Mouse (Mus musculus) liver, embryonic 14.5 days (tissue): Measurements from ENCODE around the gene Grb7. TPM values are rescaled to one million over a fixed set of nuclear protein-coding genes. Genes with fewer than 3 reads are reported as not detected.

ENCODE experiments used
- ATAC-seq: fragments of 200-750 bp; cut with Nextera tagmentation; 2 replicates; pipeline ENCODE4 v1.8.0; 2017; ENCODE audit warnings: moderate number of reproducible peaks, mild to moderate bottlenecking, moderate library complexity; ENCODE audit not compliant: insufficient read depth
- DNase-seq, 3 experiments: peaks; one replicate each; pipeline ENCODE4 v3.0.0-alpha.2; 2012 to 2013; ENCODE audit warnings: low read depth in 3 of 3, low spot score in 3 of 3
- H3K27ac ChIP-seq: fragments of 300-500 bp; sonication (generic); 2 replicates; pipeline ENCODE4 v1.5.1; 2014; ENCODE audit warnings: moderate library complexity, mild to moderate bottlenecking, control low read depth, inconsistent platforms
- H3K27me3 ChIP-seq: fragments of 300-500 bp; sonication (generic); 2 replicates; pipeline ENCODE4 v1.6.1; 2014; ENCODE audit warnings: mild to moderate bottlenecking, low read length, moderate library complexity; ENCODE audit not compliant: control insufficient read depth, insufficient read depth
- H3K36me3 ChIP-seq: fragments of 300-500 bp; sonication (generic); replicated peaks from 2 replicates; pipeline ENCODE4 v1.6.1; 2014; ENCODE audit warnings: low read depth; ENCODE audit not compliant: control insufficient read depth, insufficient read depth
- H3K4me1 ChIP-seq, 2 experiments: fragments of 200-500 bp in 1 of 2; fragments of 300-500 bp in 1 of 2; sonication (generic) in 1 of 2; replicated peaks; 2 replicates each; pipeline ENCODE4 v1.6.1; 2012 to 2014; ENCODE audit warnings: antibody characterized with exemption in 1 of 2, inconsistent platforms in 1 of 2, low read length in 1 of 2; ENCODE audit not compliant: control insufficient read depth in 2 of 2, insufficient read depth in 2 of 2
- H3K4me2 ChIP-seq: fragments of 300-500 bp; sonication (generic); 2 replicates; pipeline ENCODE4 v1.6.1; 2014; ENCODE audit warnings: low read depth, mild to moderate bottlenecking, control low read depth, moderate library complexity
- H3K4me3 ChIP-seq, 2 experiments: fragments of 200-500 bp in 1 of 2; fragments of 300-500 bp in 1 of 2; sonication (generic) in 1 of 2; 2 replicates each; pipeline ENCODE4 v1.5.1; 2012 to 2014; ENCODE audit warnings: low read depth in 2 of 2, low read length in 2 of 2, mild to moderate bottlenecking in 2 of 2, control low read depth in 1 of 2, inconsistent platforms in 1 of 2, moderate library complexity in 1 of 2; ENCODE audit not compliant: insufficient read depth in 1 of 2
- H3K9ac ChIP-seq: fragments of 300-500 bp; sonication (generic); replicated peaks from 2 replicates; pipeline ENCODE4 v1.6.1; 2014; ENCODE audit warnings: mild to moderate bottlenecking, control low read depth, moderate library complexity
- H3K9me3 ChIP-seq: fragments of 300-500 bp; sonication (generic); 2 replicates; pipeline ENCODE4 v1.6.1; 2016; ENCODE audit warnings: low read length, mixed read lengths; ENCODE audit not compliant: control insufficient read depth
- CTCF ChIP-seq: IDR thresholded peaks from 2 replicates; pipeline ENCODE4 v1.5.1; 2016; ENCODE audit warnings: antibody characterized with exemption, low read depth, control low read depth
- EP300 ChIP-seq: IDR thresholded peaks from 2 replicates; pipeline ENCODE4 v1.6.1; 2016; ENCODE audit warnings: antibody characterized with exemption, low read depth
- WGBS: fragments of 180-500 bp; shearing (Covaris S2); extraction: QIAGEN DNeasy Blood & Tissue Kit; methylation state at CpG from one replicate; pipeline ENCODE4 v1.1.7; 2014; ENCODE audit not compliant: insufficient replicate concordance; 5-methylcytosine and 5-hydroxymethylcytosine counted together
- polyA plus RNA-seq, 2 experiments: library from polyadenylated mRNA; depleted of rRNA in 1 of 2; stranded (reverse) in 1 of 2; unstranded in 1 of 2; fragments of >200 nt; fragmentation: Nextera tagmentation in 1 of 2; extraction: Ambion mirVana in 1 of 2; gene quantifications; 2 replicates each; pipeline versions ENCODE4 v1.2.1 to v1.2.3; 2012 to 2014

The Grb7 gene
- polyA plus RNA-seq, 2 experiments: 14.1 to 15.7 TPM

DNA sequence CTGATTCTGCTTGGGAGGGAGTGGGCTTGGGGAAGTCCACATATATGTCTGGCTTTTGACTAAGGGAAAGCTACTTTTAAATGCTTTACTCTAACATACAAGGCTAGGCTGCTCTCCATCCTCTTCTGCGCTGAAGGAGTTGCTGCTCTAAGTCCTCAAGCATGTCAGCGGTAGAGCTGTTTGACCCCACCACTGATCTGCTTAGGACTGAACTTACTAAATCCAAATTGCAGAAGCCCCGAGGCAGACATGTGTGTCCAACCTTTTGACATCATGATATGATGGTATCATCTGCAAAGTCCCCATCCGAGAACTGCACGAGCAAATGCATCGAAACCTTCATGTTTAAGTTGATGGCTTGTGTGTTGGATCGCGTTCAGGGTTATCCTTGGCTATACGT lies 13.7 kb downstream of the Grb7 start:
- no peak for ATAC-seq
- H3K27ac ChIP-seq: no peak overlapping the region
- no peaks in the 10 kb centered on the region for H3K36me3 ChIP-seq
- no peak overlapping the region for H3K9ac ChIP-seq
- DNase-seq: no peak
- TF ChIP-seq CTCF (no peak), EP300 (no peak)
- WGBS: 68% methylated on average over 9 of the region's 9 CpGs
- H3K27me3 ChIP-seq: peaks cover 33% of the 10 kb centered on the region
- no peaks in the 10 kb centered on the region for H3K9me3 ChIP-seq
- no peak overlapping the region for H3K4me3 ChIP-seq
- H3K4me2 ChIP-seq: no peak overlapping the region
- peaks cover 0 to 5% of the 10 kb centered on the region in 2 experiments; a peak in 1 of 4 replicates for H3K4me1 ChIP-seq

GRCm38 (mm10) chr11:98461109-98461720 lies 15.0 kb downstream of the Grb7 start:
- WGBS: 34% methylated on average over 6 of the region's 6 CpGs
- no peak overlapping the region for H3K27ac ChIP-seq
- H3K27me3 ChIP-seq: peaks cover 33% of the 10 kb centered on the region
- H3K4me3 ChIP-seq: no peak overlapping the region
- TF ChIP-seq CTCF (no peak), EP300 (no peak)
- H3K9ac ChIP-seq: no peak overlapping the region
- peaks cover 0 to 5% of the 10 kb centered on the region in 2 experiments; a peak in 1 of 4 replicates for H3K4me1 ChIP-seq
- no peaks in the 10 kb centered on the region for H3K36me3 ChIP-seq
- H3K9me3 ChIP-seq: no peaks in the 10 kb centered on the region
- ATAC-seq: no peak
- DNase-seq: no peak
- H3K4me2 ChIP-seq: no peak overlapping the region

DNA sequence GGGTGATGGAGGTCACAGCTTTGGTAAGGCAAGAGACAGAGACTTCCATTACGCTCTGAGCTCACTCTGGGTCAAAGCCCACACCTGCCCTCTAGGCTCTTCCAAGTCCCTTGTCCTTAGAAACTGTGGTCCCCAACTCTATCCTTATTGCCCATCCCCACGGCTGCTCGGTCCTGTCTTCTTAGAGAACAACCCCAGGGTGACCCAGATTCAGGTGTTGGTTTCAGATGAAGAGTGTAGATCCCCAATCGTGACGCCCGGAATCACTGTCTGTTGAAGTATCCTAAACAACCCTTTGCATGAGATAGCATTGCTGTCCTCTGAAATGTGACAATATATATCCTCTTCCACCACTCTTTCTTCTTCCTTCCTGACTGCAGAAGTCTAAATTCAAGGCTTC lies 16.1 kb downstream of the Grb7 start:
- whole genome bisulfite sequencing: 73% methylated on average over 6 of the region's 6 CpGs
- 0 out of 4 replicates have a peak, but pooled peaks cover 0 to 5% of the 10 kb centered on the region in 2 experiments for H3K4me1 ChIP-seq
- no peak overlapping the region for H3K4me2 ChIP-seq
- DNase-seq (no peak), ATAC-seq (no peak)
- H3K27me3 ChIP-seq: peaks cover 30% of the 10 kb centered on the region
- no peak overlapping the region for H3K9ac ChIP-seq
- H3K4me3 ChIP-seq: no peak overlapping the region
- no peaks in the 10 kb centered on the region for H3K36me3 ChIP-seq
- no peaks in the 10 kb centered on the region for H3K9me3 ChIP-seq
- H3K27ac ChIP-seq: no peak overlapping the region
- TF ChIP-seq CTCF (no peak), EP300 (no peak)

- no peak for TF ChIP-seq EP300
- no peak for TF ChIP-seq CTCF
- Histone ChIP-seq H3K27ac (no peak overlapping the region), H3K27me3 (peaks cover 15% of the 10 kb centered on the region), H3K9me3 (no peaks in the 10 kb centered on the region), H3K36me3 (no peaks in the 10 kb centered on the region), H3K9ac (no peak overlapping the region), H3K4me2 (no peak overlapping the region), H3K4me1 (no peaks in the 10 kb centered on the region), H3K4me3 (no peak overlapping the region)
- 59% methylated on average over 9 of the region's 9 CpGs for WGBS
- DNase-seq (no peak), ATAC-seq (no peak)
Measured at GRCm38 (mm10) chr11:98463911-98464310, 17.7 kb downstream of the Grb7 start.

GRCm38 (mm10) chr11:98464516-98464915 lies 18.3 kb downstream of the Grb7 start:
- Histone ChIP-seq H3K4me3 (no peak overlapping the region), H3K9me3 (no peaks in the 10 kb centered on the region), H3K27me3 (peaks cover 10% of the 10 kb centered on the region), H3K36me3 (no peaks in the 10 kb centered on the region), H3K27ac (no peak overlapping the region), H3K4me1 (no peaks in the 10 kb centered on the region), H3K4me2 (no peak overlapping the region), H3K9ac (no peak overlapping the region)
- DNase-seq (no peak), ATAC-seq (no peak)
- TF ChIP-seq CTCF (no peak), EP300 (no peak)
- 50% methylated on average over 5 of the region's 6 CpGs for WGBS
